Mouse (Mus musculus): ENCODE measurements around the gene Supt20. TPM values are rescaled to one million over a fixed set of nuclear protein-coding genes. Genes with fewer than 3 reads are reported as not detected.
A peak's percentile ranks its signal among the peaks of the same experiment; 100 is the strongest.
"Not testable (repeated sequence)": the region's sequence is repeated elsewhere in the genome, so short reads cannot be mapped to it uniquely, and the experiment has no call there.

Supt20 gene
- polyA plus RNA-seq, 1 experiment from 2014 or later, result 114 TPM

DNA sequence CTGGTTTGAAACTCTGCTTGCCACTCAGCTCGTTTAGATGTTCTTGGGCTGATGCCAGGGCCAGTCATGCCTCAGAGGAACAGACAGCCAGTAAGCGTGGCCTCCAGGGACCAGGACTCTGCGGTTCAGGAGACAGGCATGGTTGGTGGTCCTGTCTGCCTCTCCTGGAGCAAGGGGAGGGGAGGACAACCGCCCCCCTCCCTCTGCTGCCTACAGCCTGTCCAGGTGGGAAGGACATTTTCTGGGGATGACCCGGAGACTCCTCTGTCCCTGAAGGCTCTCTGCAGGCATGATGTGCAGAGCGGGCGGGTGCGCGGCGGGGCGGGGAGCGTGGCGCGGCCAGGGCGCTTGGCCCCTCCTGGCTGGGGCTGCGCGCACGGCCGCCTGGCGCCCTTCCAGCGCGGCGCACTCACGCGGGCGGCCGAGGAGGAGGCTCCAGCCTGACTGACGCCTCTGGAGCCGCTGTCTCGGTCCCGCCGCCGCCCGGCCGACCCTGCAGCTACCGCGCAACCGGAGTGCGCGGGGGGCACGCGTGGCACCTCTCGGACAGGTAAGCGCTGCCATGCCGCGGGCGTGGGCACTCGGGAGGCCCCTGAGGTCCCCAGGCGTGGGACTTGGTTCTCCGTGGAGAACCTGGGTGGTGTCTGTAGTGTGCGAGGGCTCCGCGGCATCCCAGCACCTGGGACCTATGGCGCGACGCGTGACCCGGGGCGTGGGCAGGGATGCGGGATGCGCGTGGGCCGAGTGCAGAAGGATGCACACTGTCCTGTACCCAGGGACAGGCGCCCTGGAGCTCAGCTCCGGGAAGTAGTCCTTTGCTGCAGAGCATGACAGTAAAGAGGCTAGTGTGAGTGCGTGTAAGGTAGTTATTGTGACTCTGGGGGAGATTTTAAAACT lies 62.8 kb downstream of the Supt20 start, which contains the start of gene Smad9:
Gene Smad9 (plus strand): TSS at position 438 of the 897 bp plus-strand sequence.
- peak; percentile 60; the same call in 1 of the 2 replicates for ATAC-seq (ENCODE audit: insufficient read depth, low FRiP score, low TSS enrichment)
- WGBS, result 2% methylated on average over 58 of the region's 66 CpGs
- no peaks in the 10 kb centered on the region for H3K9me3 ChIP-seq (ENCODE audit: control insufficient read depth, low read length)
- H3K4me1 ChIP-seq (ENCODE audit: control insufficient read depth, insufficient read depth, low read length), result peaks cover 5% of the 10 kb centered on the region; the same call in 1 of the 2 replicates
- H3K27me3 ChIP-seq (ENCODE audit: control insufficient read depth, insufficient read depth, low read length), result peaks cover 15% of the 10 kb centered on the region; the same call in 1 of the 2 replicates
- peak within 1 kb of the TSS; percentile 100 for H3K4me2 ChIP-seq (ENCODE audit: low read depth)
- peak; percentile 75 for DNase-seq (ENCODE audit: low spot score)
- H3K9ac ChIP-seq (ENCODE audit: low read length), result peak within 1 kb of the TSS; percentile 47
- H3K36me3 ChIP-seq (ENCODE audit: control insufficient read depth, insufficient read depth, low read length), result no peaks in the 10 kb centered on the region; the same call in 1 of the 2 replicates
- no peak within 1 kb of the TSS for H3K27ac ChIP-seq (ENCODE audit: low read depth, low read length)
- peak within 1 kb of the TSS; percentile 59 for H3K4me3 ChIP-seq (ENCODE audit: low read depth, low read length)

DNA sequence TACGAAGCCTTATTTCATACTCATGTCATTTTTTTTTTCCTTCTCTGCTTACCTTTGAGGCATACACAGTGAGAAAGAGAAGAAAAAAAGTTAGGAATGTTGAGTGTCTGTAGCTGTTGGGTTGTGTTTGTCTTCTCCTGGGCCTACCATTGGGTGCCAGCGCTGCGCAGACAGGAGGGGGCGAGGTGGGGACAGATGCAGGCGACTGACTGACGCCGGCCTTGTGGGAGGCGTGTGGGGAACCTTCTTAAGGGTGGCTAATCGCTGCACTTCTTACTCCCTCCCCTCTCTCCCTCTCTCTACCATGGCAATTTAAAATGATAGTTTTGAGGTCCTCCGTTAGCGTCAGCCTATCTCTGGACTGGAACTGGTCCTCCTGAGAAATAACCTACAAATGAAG lies 63.5 kb downstream of the Supt20 start:
- ATAC-seq (ENCODE audit: insufficient read depth, low FRiP score, low TSS enrichment) (no peak; the same call in 1 of the 2 replicates), DNase-seq (ENCODE audit: low spot score) (no peak)
- Histone ChIP-seq H3K9me3 (ENCODE audit: control insufficient read depth, low read length) (no peaks in the 10 kb centered on the region), H3K9ac (ENCODE audit: low read length) (peak overlapping the region; percentile 47; the same call in 1 of the 2 replicates), H3K27ac (ENCODE audit: low read depth, low read length) (no peak overlapping the region), H3K4me1 (ENCODE audit: control insufficient read depth, insufficient read depth, low read length) (peaks cover 5% of the 10 kb centered on the region; the same call in 1 of the 2 replicates), H3K27me3 (ENCODE audit: control insufficient read depth, insufficient read depth, low read length) (peaks cover 15% of the 10 kb centered on the region; the same call in 1 of the 2 replicates), H3K4me2 (ENCODE audit: low read depth) (peak overlapping the region; percentile 100), H3K4me3 (ENCODE audit: low read depth, low read length) (peak overlapping the region; percentile 59), H3K36me3 (ENCODE audit: control insufficient read depth, insufficient read depth, low read length) (no peaks in the 10 kb centered on the region)
- 2% methylated on average over 11 of the region's 11 CpGs for WGBS

DNA sequence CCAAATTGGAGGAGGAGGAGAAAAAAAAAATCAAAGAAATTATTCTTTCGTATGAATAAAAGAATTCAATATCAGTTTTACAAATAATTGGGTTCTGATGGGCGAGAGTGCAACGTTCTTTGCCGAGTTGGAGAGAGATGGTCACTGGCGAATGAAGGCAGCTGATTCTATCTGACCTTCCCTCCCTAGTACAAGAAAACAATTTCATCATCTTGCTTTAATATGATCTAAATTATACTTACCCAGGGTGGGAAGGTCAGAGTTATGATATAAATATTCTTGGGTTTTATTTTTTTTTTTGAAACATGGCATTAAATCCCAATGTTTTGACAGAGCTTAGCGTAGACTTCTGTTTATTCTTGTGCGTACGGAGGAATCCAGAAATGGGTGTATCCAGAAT lies 64.8 kb downstream of the Supt20 start:
- no peak overlapping the region for H3K4me3 ChIP-seq (ENCODE audit: low read depth, low read length)
- H3K9ac ChIP-seq (ENCODE audit: low read length), result no peak overlapping the region
- DNase-seq (ENCODE audit: low spot score), result no peak
- no peak overlapping the region for H3K27ac ChIP-seq (ENCODE audit: low read depth, low read length)
- no peak overlapping the region for H3K4me2 ChIP-seq (ENCODE audit: low read depth)
- peaks cover 5% of the 10 kb centered on the region; the same call in 1 of the 2 replicates for H3K4me1 ChIP-seq (ENCODE audit: control insufficient read depth, insufficient read depth, low read length)
- 87% methylated on average over 8 of the region's 8 CpGs for WGBS
- no peaks in the 10 kb centered on the region for H3K9me3 ChIP-seq (ENCODE audit: control insufficient read depth, low read length)
- H3K36me3 ChIP-seq (ENCODE audit: control insufficient read depth, insufficient read depth, low read length), result no peaks in the 10 kb centered on the region
- ATAC-seq (ENCODE audit: insufficient read depth, low FRiP score, low TSS enrichment), result no peak
- peaks cover 15% of the 10 kb centered on the region; the same call in 1 of the 2 replicates for H3K27me3 ChIP-seq (ENCODE audit: control insufficient read depth, insufficient read depth, low read length)

DNA sequence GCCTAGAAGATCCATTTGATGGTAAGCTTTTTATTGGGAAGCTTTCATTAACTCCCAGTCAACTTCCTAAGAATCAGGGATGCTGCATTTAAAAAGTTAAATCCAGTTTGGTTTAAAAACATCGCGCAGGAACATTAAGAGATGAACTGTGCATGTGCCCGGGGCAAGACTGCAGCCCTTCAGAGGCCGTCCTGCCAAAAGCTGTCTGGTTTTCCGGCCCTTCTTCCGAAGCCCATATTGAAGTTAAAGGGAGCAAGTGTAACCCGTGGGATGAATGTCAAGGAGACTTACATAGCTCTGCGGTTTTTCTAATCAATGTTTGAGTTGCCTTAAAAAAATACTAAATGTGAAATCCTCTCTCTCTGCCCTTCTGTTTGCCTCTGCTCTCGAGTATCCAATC lies 66.6 kb downstream of the Supt20 start:
- peaks cover 15% of the 10 kb centered on the region; the same call in 1 of the 2 replicates for H3K27me3 ChIP-seq (ENCODE audit: control insufficient read depth, insufficient read depth, low read length)
- no peak for DNase-seq (ENCODE audit: low spot score)
- H3K4me2 ChIP-seq (ENCODE audit: low read depth), result no peak overlapping the region
- no peak overlapping the region for H3K27ac ChIP-seq (ENCODE audit: low read depth, low read length)
- 84% methylated on average over 9 of the region's 9 CpGs for WGBS
- H3K4me3 ChIP-seq (ENCODE audit: low read depth, low read length), result no peak overlapping the region
- peaks cover 5% of the 10 kb centered on the region; the same call in 1 of the 2 replicates for H3K4me1 ChIP-seq (ENCODE audit: control insufficient read depth, insufficient read depth, low read length)
- H3K9ac ChIP-seq (ENCODE audit: low read length), result no peak overlapping the region
- H3K36me3 ChIP-seq (ENCODE audit: control insufficient read depth, insufficient read depth, low read length), result no peaks in the 10 kb centered on the region
- H3K9me3 ChIP-seq (ENCODE audit: control insufficient read depth, low read length), result no peaks in the 10 kb centered on the region
- ATAC-seq (ENCODE audit: insufficient read depth, low FRiP score, low TSS enrichment), result no peak

DNA sequence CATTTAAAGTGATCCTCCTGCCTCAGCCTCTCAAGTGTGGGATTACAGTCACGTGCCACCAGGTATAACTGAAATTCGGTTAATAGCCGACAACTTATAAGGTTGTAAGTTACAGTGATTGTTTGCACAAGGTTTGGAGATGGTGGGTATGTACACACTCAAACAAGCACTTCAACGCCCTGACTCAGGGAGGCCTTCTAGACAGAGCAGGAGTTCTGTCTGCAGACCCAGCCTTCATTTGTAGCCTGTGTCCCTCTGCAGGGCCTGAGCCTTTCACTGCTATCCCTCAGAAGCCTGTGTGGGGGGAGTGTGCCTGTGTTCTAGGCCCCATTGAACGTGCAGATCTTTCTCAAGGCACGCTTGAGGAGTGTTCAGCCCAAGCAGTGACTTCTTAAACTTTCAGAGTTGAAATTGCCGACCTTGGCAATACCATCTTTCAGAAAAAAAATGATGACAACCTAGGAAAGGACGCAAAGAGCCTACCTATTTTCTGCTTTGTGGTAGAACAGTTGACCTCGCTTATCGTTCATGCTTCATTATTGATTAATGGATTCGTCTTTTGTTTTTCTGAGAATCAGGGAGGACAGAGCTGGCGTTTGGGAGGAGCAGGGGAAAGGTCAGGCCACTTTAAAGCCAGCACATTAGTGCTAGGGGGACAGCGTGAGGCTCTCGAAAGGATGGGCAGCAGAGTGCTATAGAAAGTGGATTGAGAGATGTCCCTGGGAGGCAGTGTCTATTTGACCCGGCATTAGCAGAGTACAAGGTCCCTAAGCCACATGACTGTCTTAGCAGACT lies 67.9 kb downstream of the Supt20 start:
- H3K27me3 ChIP-seq (ENCODE audit: control insufficient read depth, insufficient read depth, low read length), result peaks cover 8% of the 10 kb centered on the region; the same call in 1 of the 2 replicates
- 61% methylated on average over 15 of the region's 15 CpGs for WGBS
- H3K27ac ChIP-seq (ENCODE audit: low read depth, low read length), result no peak overlapping the region
- DNase-seq (ENCODE audit: low spot score) (no peak), ATAC-seq (ENCODE audit: insufficient read depth, low FRiP score, low TSS enrichment) (no peak)
- no peak overlapping the region for H3K4me2 ChIP-seq (ENCODE audit: low read depth)
- no peaks in the 10 kb centered on the region for H3K36me3 ChIP-seq (ENCODE audit: control insufficient read depth, insufficient read depth, low read length)
- H3K9me3 ChIP-seq (ENCODE audit: control insufficient read depth, low read length), result no peaks in the 10 kb centered on the region
- no peak overlapping the region for H3K9ac ChIP-seq (ENCODE audit: low read length)
- no peak overlapping the region for H3K4me3 ChIP-seq (ENCODE audit: low read depth, low read length)
- H3K4me1 ChIP-seq (ENCODE audit: control insufficient read depth, insufficient read depth, low read length), result peaks cover 5% of the 10 kb centered on the region; the same call in 1 of the 2 replicates

DNA sequence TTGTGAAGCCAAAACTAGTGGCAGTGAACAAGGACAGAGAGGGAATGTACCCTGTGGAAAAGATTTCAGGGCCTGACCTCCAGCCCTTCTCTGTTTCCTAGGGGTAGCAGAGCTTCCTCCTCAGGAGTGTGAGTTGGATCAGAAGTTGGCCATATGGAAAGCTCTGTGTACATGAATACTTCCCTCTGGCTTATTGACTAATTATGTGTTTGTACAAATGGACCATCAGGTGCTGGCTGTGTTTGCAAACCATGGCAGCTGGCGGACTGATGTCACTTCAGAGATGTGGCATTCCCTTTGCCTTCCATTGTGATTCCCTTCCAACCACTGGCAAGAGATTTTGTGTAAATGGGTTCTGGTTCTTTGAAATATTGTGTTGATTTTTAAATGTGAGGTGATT lies 68.7 kb downstream of the Supt20 start:
- WGBS, result 80% methylated on average over 1 of the region's 1 CpGs
- Histone ChIP-seq H3K27ac (ENCODE audit: low read depth, low read length) (no peak overlapping the region), H3K36me3 (ENCODE audit: control insufficient read depth, insufficient read depth, low read length) (no peaks in the 10 kb centered on the region), H3K4me3 (ENCODE audit: low read depth, low read length) (no peak overlapping the region), H3K4me1 (ENCODE audit: control insufficient read depth, insufficient read depth, low read length) (peaks cover 2% of the 10 kb centered on the region; the same call in 1 of the 2 replicates), H3K9ac (ENCODE audit: low read length) (no peak overlapping the region), H3K4me2 (ENCODE audit: low read depth) (no peak overlapping the region), H3K27me3 (ENCODE audit: control insufficient read depth, insufficient read depth, low read length) (0 out of 2 replicates have a peak, but pooled peaks cover 2% of the 10 kb centered on the region), H3K9me3 (ENCODE audit: control insufficient read depth, low read length) (no peaks in the 10 kb centered on the region)
- DNase-seq (ENCODE audit: low spot score) (no peak), ATAC-seq (ENCODE audit: insufficient read depth, low FRiP score, low TSS enrichment) (no peak)

DNA sequence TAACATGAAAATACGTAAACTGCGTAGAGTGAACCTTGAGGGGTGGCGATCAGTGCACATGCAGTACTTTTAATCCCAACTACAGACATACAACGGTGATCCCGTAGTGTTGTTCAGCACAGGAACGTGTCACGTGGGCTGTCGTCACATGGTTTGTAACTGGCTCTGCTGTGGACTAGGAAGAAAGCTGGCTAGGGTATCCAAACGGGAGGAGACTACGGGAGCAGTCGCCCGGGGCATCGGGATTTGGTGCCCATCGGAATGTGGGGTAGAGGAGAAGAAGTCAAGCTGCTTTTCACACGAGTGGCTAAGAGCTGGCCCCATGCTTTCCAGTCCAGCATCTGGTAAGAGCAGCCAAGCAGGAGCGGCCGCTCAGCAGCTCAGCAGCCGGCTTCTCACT lies 71.8 kb downstream of the Supt20 start:
- Histone ChIP-seq H3K9ac (ENCODE audit: low read length) (no peak overlapping the region), H3K27me3 (ENCODE audit: control insufficient read depth, insufficient read depth, low read length) (no peaks in the 10 kb centered on the region), H3K27ac (ENCODE audit: low read depth, low read length) (no peak overlapping the region), H3K4me2 (ENCODE audit: low read depth) (no peak overlapping the region), H3K4me3 (ENCODE audit: low read depth, low read length) (no peak overlapping the region), H3K36me3 (ENCODE audit: control insufficient read depth, insufficient read depth, low read length) (no peaks in the 10 kb centered on the region), H3K9me3 (ENCODE audit: control insufficient read depth, low read length) (no peaks in the 10 kb centered on the region), H3K4me1 (ENCODE audit: control insufficient read depth, insufficient read depth, low read length) (no peaks in the 10 kb centered on the region)
- 71% methylated on average over 18 of the region's 18 CpGs for WGBS
- DNase-seq (ENCODE audit: low spot score) (no peak), ATAC-seq (ENCODE audit: insufficient read depth, low FRiP score, low TSS enrichment) (no peak)

DNA sequence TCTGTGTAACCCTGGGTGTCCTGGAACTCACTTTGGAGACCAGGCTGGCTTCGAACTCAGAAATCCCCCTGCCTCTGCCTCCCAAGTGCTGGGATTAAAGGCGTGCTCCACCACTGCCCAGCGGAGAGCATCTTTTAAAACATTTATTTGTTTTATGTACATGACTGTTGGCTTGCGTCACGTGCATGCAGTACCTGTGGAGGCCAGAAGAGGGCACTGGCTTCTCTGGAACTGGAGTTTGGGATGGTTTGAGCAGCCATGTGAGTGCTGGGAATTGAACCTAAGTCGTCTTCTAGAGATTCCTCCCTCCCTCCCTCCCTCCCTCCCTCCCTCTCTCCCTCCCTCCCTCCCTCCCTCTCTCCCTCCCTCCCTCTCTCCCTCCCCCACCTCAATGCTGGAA lies 72.9 kb downstream of the Supt20 start:
- H3K9ac ChIP-seq (ENCODE audit: low read length); H3K4me3 ChIP-seq (ENCODE audit: low read depth, low read length); H3K4me1 ChIP-seq (ENCODE audit: control insufficient read depth, insufficient read depth, low read length); H3K36me3 ChIP-seq (ENCODE audit: control insufficient read depth, insufficient read depth, low read length); H3K27ac ChIP-seq (ENCODE audit: low read depth, low read length); H3K4me2 ChIP-seq (ENCODE audit: low read depth); ATAC-seq (ENCODE audit: insufficient read depth, low FRiP score, low TSS enrichment); DNase-seq (ENCODE audit: low spot score); H3K27me3 ChIP-seq (ENCODE audit: control insufficient read depth, insufficient read depth, low read length); H3K9me3 ChIP-seq (ENCODE audit: control insufficient read depth, low read length): not testable (repeated sequence)
- 90% methylated on average over 6 of the region's 6 CpGs for WGBS

Data from neural tube, embryonic 11.5 days (tissue).